Mouse (Mus musculus) T-helper 2 cell (primary cell): Measurements from ENCODE around the gene Smarca1.

Experiments
- in situ Hi-C: fragments of 300-600 bp; cut with MboI, MseI; formaldehyde crosslinking; loops from one replicate; pipeline ENCODE4 v1.15.1; 2025; ENCODE audit warnings: high pct_unique_total_duplicates

Smarca1 gene

GRCm38 (mm10) chrX:47764440-47764839 lies 128.3 kb downstream of the Smarca1 start:
- in situ Hi-C loops: no loop called here

- in situ Hi-C loops: no loop called here
These were observed 132.6 kb downstream of the Smarca1 start for GRCm38 (mm10) chrX:47760212-47760611.
